Mouse (Mus musculus) heart, embryonic 10.5 days (tissue): ENCODE measurements around the gene Fam24b. TPM values are rescaled to one million over a fixed set of nuclear protein-coding genes. Genes with fewer than 3 reads are reported as not detected.
A peak's percentile ranks its signal among the peaks of the same experiment; 100 is the strongest.

Source experiments
- DNase-seq: peaks from one replicate; pipeline ENCODE4 v3.0.0-alpha.2; 2017; ENCODE audit warnings: low spot score
- H3K27ac ChIP-seq: fragments of 300-500 bp; sonication (generic); 2 replicates; pipeline ENCODE4 v1.5.1; 2016; ENCODE audit warnings: mild to moderate bottlenecking
- H3K27me3 ChIP-seq: fragments of 300-500 bp; sonication (generic); 2 replicates; pipeline ENCODE4 v1.6.1; 2016; ENCODE audit warnings: mild to moderate bottlenecking; ENCODE audit not compliant: poor library complexity, insufficient read depth, severe bottlenecking
- H3K36me3 ChIP-seq: fragments of 300-500 bp; sonication (generic); 2 replicates; pipeline ENCODE4 v1.6.1; 2016; ENCODE audit warnings: mild to moderate bottlenecking, moderate library complexity
- H3K4me1 ChIP-seq: fragments of 300-500 bp; sonication (generic); 2 replicates; pipeline ENCODE4 v1.6.1; 2016; ENCODE audit warnings: mild to moderate bottlenecking
- H3K4me3 ChIP-seq: fragments of 300-500 bp; sonication (generic); 2 replicates; pipeline ENCODE4 v1.5.1; 2016; ENCODE audit warnings: mild to moderate bottlenecking, moderate library complexity
- H3K9me3 ChIP-seq: fragments of 300-500 bp; sonication (generic); 2 replicates; pipeline ENCODE4 v1.6.1; 2016; ENCODE audit warnings: mild to moderate bottlenecking, moderate library complexity
- WGBS: fragments of 180-500 bp; shearing (Covaris S2); methylation state at CpG from one replicate; pipeline ENCODE4 v1.1.7; 2016; 5-methylcytosine and 5-hydroxymethylcytosine counted together
- polyA plus RNA-seq: library from polyadenylated mRNA; unstranded; fragments of >200 nt; fragmentation: Nextera tagmentation; extraction: Ambion mirVana; gene quantifications from 2 replicates; pipeline ENCODE4 v1.2.1, GENCODE M21; 2016

Fam24b gene
- polyA plus RNA-seq, 1 experiment from 2014 or later = not detected

- Histone ChIP-seq H3K4me3 (no peak overlapping the region), H3K27ac (no peak overlapping the region), H3K4me1 (peaks cover 7% of the 10 kb centered on the region), H3K9me3 (no peaks in the 10 kb centered on the region), H3K27me3 (no peaks in the 10 kb centered on the region), H3K36me3 (no peaks in the 10 kb centered on the region)
- WGBS = 55% methylated on average over 2 of the region's 2 CpGs
- no peak for DNase-seq
Observed at GRCm38 (mm10) chr7:131331688-131332087, 2.4 kb upstream of the Fam24b start.

- Histone ChIP-seq H3K4me1 (peaks cover 7% of the 10 kb centered on the region), H3K27ac (no peak overlapping the region), H3K4me3 (no peak overlapping the region), H3K36me3 (no peaks in the 10 kb centered on the region), H3K27me3 (no peaks in the 10 kb centered on the region), H3K9me3 (no peaks in the 10 kb centered on the region)
- WGBS = 83% methylated on average over 5 of the region's 5 CpGs
- no peak for DNase-seq
Observed at GRCm38 (mm10) chr7:131327054-131327453, 2.3 kb downstream of the Fam24b start.

- Histone ChIP-seq H3K36me3 (no peaks in the 10 kb centered on the region), H3K4me3 (no peak within 1 kb of the TSS), H3K27me3 (no peaks in the 10 kb centered on the region), H3K9me3 (no peaks in the 10 kb centered on the region), H3K4me1 (peaks cover 5% of the 10 kb centered on the region; the same call in 1 of the 2 replicates), H3K27ac (no peak within 1 kb of the TSS)
- no peak for DNase-seq
- 90% methylated on average over 2 of the region's 2 CpGs for WGBS
Observed at GRCm38 (mm10) chr7:131322192-131322591, 7.1 kb downstream of the Fam24b start, which contains the start of gene Cuzd1. Cuzd1 (minus strand) TSS chr7:131322292.

GRCm38 (mm10) chr7:131318340-131318739 is 11.0 kb downstream of the Fam24b start:
- no peaks in the 10 kb centered on the region for H3K36me3 ChIP-seq
- no peak overlapping the region for H3K4me3 ChIP-seq
- no peaks in the 10 kb centered on the region for H3K9me3 ChIP-seq
- no peak for DNase-seq
- H3K27ac ChIP-seq = no peak overlapping the region
- no peaks in the 10 kb centered on the region for H3K27me3 ChIP-seq
- H3K4me1 ChIP-seq = peaks cover 5% of the 10 kb centered on the region; the same call in 1 of the 2 replicates
- WGBS = 65% methylated on average over 5 of the region's 7 CpGs

- peaks cover 5% of the 10 kb centered on the region; the same call in 1 of the 2 replicates for H3K4me1 ChIP-seq
- no peak for DNase-seq
- WGBS = 51% methylated on average over 12 of the region's 12 CpGs
- H3K27me3 ChIP-seq = no peaks in the 10 kb centered on the region
- no peaks in the 10 kb centered on the region for H3K36me3 ChIP-seq
- H3K27ac ChIP-seq = no peak overlapping the region
- H3K9me3 ChIP-seq = no peaks in the 10 kb centered on the region
- H3K4me3 ChIP-seq = no peak overlapping the region
Observed at GRCm38 (mm10) chr7:131317587-131317986, 11.7 kb downstream of the Fam24b start.

- Histone ChIP-seq H3K27me3 (no peaks in the 10 kb centered on the region), H3K4me3 (no peak overlapping the region), H3K9me3 (no peaks in the 10 kb centered on the region), H3K27ac (no peak overlapping the region), H3K36me3 (no peaks in the 10 kb centered on the region), H3K4me1 (peaks cover 5% of the 10 kb centered on the region; the same call in 1 of the 2 replicates)
- DNase-seq = no peak
- 84% methylated on average over 7 of the region's 7 CpGs for WGBS
Observed at GRCm38 (mm10) chr7:131314493-131314892, 14.8 kb downstream of the Fam24b start.

GRCm38 (mm10) chr7:131306733-131307132 is 22.6 kb downstream of the Fam24b start:
- WGBS = 82% methylated on average over 5 of the region's 5 CpGs
- Histone ChIP-seq H3K27ac (no peak overlapping the region), H3K27me3 (no peaks in the 10 kb centered on the region), H3K9me3 (no peaks in the 10 kb centered on the region), H3K36me3 (no peaks in the 10 kb centered on the region), H3K4me1 (no peaks in the 10 kb centered on the region), H3K4me3 (no peak overlapping the region)
- DNase-seq = no peak

GRCm38 (mm10) chr7:131303340-131303739 is 26.0 kb downstream of the Fam24b start:
- Histone ChIP-seq H3K36me3 (no peaks in the 10 kb centered on the region), H3K9me3 (no peaks in the 10 kb centered on the region), H3K4me1 (no peaks in the 10 kb centered on the region), H3K27ac (no peak overlapping the region), H3K4me3 (no peak overlapping the region), H3K27me3 (no peaks in the 10 kb centered on the region)
- WGBS = 77% methylated on average over 8 of the region's 8 CpGs
- DNase-seq = peak; percentile 50

GRCm38 (mm10) chr7:131297151-131297550 is 32.2 kb downstream of the Fam24b start:
- DNase-seq = no peak
- WGBS = 70% methylated on average over 8 of the region's 8 CpGs

More at GRCm38 (mm10) chr7:131297151-131297550, 32.2 kb downstream of the Fam24b start:
- no peaks in the 10 kb centered on the region for H3K9me3 ChIP-seq
- no peaks in the 10 kb centered on the region for H3K36me3 ChIP-seq
- no peak overlapping the region for H3K4me3 ChIP-seq
- H3K27ac ChIP-seq = no peak overlapping the region
- H3K27me3 ChIP-seq = no peaks in the 10 kb centered on the region
- no peaks in the 10 kb centered on the region for H3K4me1 ChIP-seq

Other genes with a start within 250 kb of the Fam24b start
- not detected in 2 replicates for gene 4933402N03Rik, start 183.2 kb downstream of the Fam24b start, polyA plus RNA-seq
- gene 5430419D17Rik, start 155.1 kb downstream of the Fam24b start, polyA plus RNA-seq = 0.06 and 0.07 TPM in 2 replicates
- gene Cuzd1, start 7.2 kb downstream of the Fam24b start, polyA plus RNA-seq = 0.43 and 0.74 TPM in 2 replicates
- gene Fam24a, start 4.3 kb upstream of the Fam24b start, polyA plus RNA-seq = not detected in 2 replicates
- gene 2310057M21Rik, start 33.2 kb upstream of the Fam24b start, polyA plus RNA-seq = 26.1 and 29.2 TPM in 2 replicates
- gene Pstk, start 41.6 kb upstream of the Fam24b start, polyA plus RNA-seq = 90.8 and 92.4 TPM in 2 replicates
- 10.6 and 12.7 TPM in 2 replicates for gene Ikzf5, start 81.0 kb upstream of the Fam24b start, polyA plus RNA-seq
- 56.5 and 61.3 TPM in 2 replicates for gene Acadsb, start 81.1 kb upstream of the Fam24b start, polyA plus RNA-seq
- gene Hmx3, start 213.4 kb upstream of the Fam24b start, polyA plus RNA-seq = 0.09 TPM in 1 of 2 replicates, not detected in the other
- gene Hmx2, start 219.3 kb upstream of the Fam24b start, polyA plus RNA-seq = not detected in 2 replicates
- 182 and 235 TPM in 2 replicates for gene Bub3, start 230.7 kb upstream of the Fam24b start, polyA plus RNA-seq